Mouse (Mus musculus): ENCODE data around the gene G3bp2. TPM values are rescaled to one million over a fixed set of nuclear protein-coding genes. Genes with fewer than 3 reads are reported as not detected.
A peak's percentile ranks its signal among the peaks of the same experiment; 100 is the strongest.

The G3bp2 gene
- total RNA-seq, 4 experiments from 2014 or later, result 55.3 to 63.0 (median 57.9) TPM

DNA sequence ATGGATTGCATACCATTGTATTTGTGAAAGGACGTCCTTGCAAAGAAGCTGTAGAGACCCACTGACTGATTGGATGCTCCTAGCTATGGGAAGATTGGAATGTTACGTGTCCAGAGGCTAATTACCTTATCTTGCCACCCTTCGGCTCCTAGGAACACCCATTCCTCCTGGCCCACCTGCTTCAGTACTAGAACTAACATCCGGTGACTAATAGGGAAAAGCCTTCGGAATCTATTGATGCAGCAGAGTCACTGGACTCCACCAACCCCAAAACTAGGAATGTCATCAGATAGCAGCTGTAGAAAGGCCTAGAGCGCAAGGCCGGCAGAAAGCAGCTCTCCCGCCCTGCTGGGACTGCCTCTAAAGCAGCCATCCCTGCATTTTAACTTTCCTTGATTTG lies 18.1 kb upstream of the G3bp2 start:
- no peak for DNase-seq (ENCODE audit: low spot score)

GRCm38 (mm10) chr5:92098351-92099109 lies 15.0 kb upstream of the G3bp2 start:
- DNase-seq (ENCODE audit: low spot score), result no peak

DNA sequence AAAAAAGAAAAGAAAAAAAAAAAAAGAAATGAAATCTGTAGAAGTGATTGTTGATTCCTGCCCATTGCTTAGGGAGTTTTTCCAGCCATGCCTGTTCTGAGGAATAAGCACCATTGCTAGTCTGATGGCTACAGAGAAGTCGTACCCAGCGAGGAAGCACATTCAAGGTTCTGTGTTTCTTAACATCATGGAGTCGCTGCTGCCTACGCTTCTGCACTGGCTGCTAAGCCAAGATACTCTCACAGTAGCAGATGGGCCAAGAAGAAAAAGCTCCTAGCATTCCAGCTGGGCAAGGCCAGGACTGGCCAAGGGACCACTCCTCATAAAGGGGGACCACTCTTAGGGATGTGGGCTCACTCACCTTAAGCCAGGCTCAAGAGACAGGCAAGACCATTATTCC lies 14.3 kb upstream of the G3bp2 start:
- DNase-seq (ENCODE audit: low spot score), result no peak

DNA sequence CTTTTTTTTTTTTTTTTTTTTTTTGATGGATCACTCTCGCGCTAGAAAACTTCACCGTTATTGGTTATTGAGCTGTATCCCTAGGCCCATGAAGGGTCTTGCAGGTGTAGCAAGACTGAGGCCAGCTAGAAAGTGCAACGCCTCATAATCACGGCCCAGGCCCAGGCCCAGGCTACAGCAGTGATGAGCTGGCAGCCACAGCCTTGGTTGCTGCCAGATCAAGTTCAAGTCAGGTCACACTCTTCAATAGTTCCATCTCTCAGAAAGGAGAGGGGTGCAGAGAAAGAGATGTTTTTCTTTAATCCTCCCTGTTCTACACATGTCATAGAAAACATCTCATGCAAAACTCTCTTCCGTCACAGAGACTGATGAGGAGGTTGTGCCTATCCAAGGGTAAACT lies 13.3 kb upstream of the G3bp2 start:
- DNase-seq (ENCODE audit: low spot score), result no peak

GRCm38 (mm10) chr5:92094062-92094415 lies 10.5 kb upstream of the G3bp2 start:
- DNase-seq (ENCODE audit: low spot score), result no peak

GRCm38 (mm10) chr5:92093263-92094061 lies 9.9 kb upstream of the G3bp2 start:
- no peak for DNase-seq (ENCODE audit: low spot score)

DNA sequence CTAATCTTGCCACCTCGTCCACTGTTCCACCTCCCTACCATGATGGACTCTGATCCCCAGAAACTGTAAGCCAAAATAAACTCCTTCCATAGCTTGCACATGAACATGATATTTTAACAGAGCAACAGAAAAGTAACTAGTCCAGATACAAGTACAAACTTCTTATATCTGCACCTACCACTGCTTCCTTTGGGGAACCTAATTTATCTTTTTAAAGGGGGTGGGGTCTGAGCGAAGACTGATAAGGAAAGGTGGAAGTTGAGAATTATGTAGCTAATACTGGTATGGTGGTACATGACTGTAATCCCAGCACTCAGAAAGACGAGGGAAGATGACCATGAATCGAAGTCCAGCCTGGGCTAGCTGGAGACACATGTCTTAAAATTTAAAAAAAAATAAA lies 4.0 kb upstream of the G3bp2 start:
- DNase-seq (ENCODE audit: low spot score), result no peak

- DNase-seq (ENCODE audit: low spot score), result no peak
Measured at GRCm38 (mm10) chr5:92085821-92086550, 2.5 kb upstream of the G3bp2 start.

DNA sequence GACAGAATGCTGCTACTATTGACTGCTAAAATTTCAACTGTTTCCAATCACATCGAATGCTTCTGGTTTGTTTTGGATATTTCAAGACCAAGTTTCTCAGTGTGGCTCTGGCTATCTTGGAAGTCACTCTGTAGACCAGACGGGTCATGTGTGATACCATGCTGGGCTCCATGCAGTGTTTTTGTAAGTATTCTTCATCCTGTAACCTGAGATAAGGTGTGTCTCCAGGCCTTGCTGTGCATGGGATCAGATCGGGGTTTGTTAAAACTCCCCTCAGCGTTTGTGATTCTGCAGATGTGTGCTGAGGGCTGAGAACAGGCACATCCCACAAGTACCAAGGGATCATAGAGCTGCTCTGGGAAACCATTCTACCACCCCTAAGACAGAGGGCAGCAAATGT lies 1.7 kb upstream of the G3bp2 start:
- no peak for DNase-seq (ENCODE audit: low spot score)

- DNase-seq (ENCODE audit: low spot score), result peak; percentile 44
Measured at GRCm38 (mm10) chr5:92082821-92083401, 608 bp downstream of the G3bp2 start.

GRCm38 (mm10) chr5:92081326-92081725 lies 2.2 kb downstream of the G3bp2 start:
- DNase-seq (ENCODE audit: low spot score), result no peak

DNA sequence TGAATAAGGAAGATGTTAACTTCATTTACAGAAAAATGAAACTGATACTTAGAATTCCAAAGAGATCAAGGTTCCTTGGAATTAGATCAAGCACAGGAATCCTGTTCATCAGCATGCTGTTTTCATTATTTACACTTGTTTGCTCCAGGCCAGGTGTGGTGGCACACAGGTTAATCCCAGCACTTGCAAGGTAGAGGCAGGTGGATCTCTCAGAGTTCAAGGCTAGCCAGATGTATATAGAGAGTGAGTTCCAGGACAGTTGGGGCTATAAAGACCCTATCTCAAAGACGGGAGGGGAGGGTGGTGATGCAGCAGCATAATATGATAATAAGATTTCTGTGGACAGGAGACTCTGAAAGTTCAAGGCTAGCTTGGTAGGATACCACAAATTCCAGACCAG lies 3.1 kb downstream of the G3bp2 start:
- no peak for DNase-seq (ENCODE audit: low spot score)

- no peak for DNase-seq (ENCODE audit: low spot score)
Measured at GRCm38 (mm10) chr5:92079304-92079703, 4.2 kb downstream of the G3bp2 start.

DNA sequence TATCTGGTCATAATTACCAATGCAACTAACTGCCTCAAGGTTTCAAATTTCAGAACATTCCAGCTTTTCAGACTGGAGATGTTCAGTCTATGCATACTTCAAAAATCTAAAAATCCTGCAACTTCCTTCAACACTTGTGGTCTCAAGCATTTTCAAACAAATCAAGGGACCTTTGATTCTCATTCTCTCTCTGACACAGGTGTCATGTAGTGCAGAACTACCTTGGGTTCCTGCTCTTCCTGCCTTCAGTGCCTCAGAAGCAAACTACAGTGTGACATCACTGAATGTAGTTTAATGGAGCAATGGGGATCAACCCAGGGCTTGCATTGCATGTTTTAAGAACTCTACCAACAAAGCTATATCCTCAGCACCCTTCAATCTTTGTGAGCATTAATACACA lies 4.8 kb downstream of the G3bp2 start:
- DNase-seq (ENCODE audit: low spot score), result no peak

- DNase-seq (ENCODE audit: low spot score), result no peak
Measured at GRCm38 (mm10) chr5:92076273-92076672, 7.2 kb downstream of the G3bp2 start.

GRCm38 (mm10) chr5:92074061-92074460 lies 9.5 kb downstream of the G3bp2 start:
- DNase-seq (ENCODE audit: low spot score), result no peak

GRCm38 (mm10) chr5:92063192-92063591 lies 20.3 kb downstream of the G3bp2 start:
- DNase-seq (ENCODE audit: low spot score), result no peak

- DNase-seq (ENCODE audit: low spot score), result no peak
Measured at GRCm38 (mm10) chr5:92052866-92053265, 30.7 kb downstream of the G3bp2 start.

DNA sequence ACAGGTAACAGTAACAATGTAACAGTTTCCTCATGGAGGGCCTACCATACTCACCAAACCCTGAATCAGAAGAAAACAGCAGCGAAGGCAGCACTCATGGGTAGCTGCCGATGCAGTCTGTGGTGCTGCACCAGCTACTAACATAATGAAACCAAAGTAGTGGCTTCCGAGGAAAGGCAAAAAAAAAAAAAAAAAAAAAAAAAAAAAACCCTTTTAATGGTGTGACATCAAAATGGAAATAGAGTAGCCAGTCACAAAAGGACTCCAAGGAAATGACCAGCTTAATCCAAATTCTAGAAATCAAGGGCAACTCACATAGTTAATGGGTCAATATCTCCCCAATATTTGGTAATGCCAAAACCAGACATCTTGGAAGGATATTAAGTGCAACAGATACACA lies 33.1 kb downstream of the G3bp2 start:
- DNase-seq (ENCODE audit: low spot score), result no peak

GRCm38 (mm10) chr5:92043783-92044182 lies 39.7 kb downstream of the G3bp2 start, which contains the start of gene Cdkl2:
Gene Cdkl2, minus strand, starts transcription at chr5:92043883.
- DNase-seq (ENCODE audit: low spot score), result no peak

GRCm38 (mm10) chr5:92042377-92043348 lies 40.9 kb downstream of the G3bp2 start:
- peak; percentile 88 for DNase-seq (ENCODE audit: low spot score)
